Mouse (Mus musculus) kidney, adult 9 months (tissue): Measurements from ENCODE around the gene Tex261.
"Not testable (repeated sequence)": the region's sequence is repeated elsewhere in the genome, so short reads cannot be mapped to it uniquely, and the experiment has no call there.

Experiments used
- DNase-seq: peaks from one replicate; pipeline ENCODE4 v3.0.0; 2022

The Tex261 gene

GRCm38 (mm10) chr6:83775638-83776293, at the start of gene Tex261:
TSS of gene Tex261 (minus strand) at chr6:83775813.
- peak; percentile 90 for DNase-seq

DNA sequence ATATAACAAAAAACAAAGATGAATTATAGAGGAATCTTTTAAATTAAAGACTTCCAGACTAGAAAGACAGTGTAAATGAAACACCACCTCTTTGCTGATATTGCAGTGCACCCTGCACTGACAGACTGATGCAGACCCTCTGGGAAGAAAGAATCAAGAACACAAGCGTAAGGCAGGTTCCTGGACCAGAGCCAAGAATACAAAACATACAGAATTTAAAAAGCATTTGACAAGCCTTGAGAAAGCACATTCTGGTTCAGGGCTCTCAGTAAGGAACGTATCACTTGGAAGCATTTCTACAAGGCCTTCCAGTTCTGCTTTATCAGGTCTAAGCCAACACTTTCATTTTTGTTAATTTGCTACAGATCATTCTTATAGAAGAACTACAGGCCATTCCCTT, 46.2 kb upstream of the Tex261 start:
- DNase-seq: no peak

DNA sequence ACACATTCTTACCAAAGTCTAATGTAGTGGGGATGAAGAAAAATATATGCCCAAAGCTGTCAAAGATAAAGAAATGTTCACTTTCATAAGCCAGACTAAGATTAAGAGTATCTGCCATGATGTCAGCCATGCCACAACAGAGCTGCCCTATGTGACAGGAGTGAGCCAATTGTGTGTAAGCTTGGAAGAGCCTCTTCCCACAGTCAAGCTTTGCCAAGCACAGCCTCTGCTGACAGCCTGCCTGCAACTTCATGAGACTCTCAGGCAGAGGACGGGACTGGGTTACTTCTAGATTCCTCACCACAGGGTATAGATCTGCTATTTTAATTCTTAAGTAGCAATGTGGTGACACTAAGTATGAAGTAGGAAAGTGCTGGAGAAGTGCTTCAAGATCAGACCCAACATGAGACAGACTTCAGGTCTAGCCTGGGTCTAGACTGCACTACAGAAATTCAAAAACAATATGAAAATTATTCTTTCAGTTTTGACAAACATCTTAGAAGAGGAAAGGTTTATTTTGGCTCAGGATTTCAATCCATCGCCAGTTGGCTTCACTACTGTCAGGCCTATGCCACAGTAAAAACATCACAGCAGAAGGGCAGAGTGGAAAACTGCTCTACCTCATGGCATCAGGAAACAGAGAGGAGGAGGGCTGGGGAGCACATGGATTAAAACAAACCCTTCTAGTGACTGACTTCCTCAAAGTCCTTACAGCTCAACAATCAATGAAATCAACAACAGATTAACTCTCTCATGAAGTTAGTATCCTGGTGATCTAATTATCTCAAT, 45.3 kb upstream of the Tex261 start:
- no peak for DNase-seq

DNA sequence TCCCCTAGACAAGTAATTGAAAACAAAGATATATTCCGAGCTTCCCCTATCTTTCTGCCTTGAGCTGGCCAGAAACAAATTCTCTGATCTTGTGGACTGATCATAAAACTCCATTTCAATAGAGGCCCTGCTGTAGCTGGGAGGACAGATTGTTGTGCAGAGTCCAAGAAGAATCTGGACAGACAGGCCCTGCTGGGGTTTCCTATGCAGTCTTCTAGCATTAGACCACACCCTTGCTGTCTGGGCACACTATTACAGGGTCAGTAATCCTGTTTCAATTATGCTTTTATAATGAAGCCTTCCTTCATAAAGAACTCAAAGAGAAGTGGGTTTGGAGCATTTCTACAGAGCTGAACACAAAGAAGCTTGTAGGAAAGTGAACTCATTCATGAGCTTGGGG, 43.4 kb upstream of the Tex261 start:
- no peak for DNase-seq

DNA sequence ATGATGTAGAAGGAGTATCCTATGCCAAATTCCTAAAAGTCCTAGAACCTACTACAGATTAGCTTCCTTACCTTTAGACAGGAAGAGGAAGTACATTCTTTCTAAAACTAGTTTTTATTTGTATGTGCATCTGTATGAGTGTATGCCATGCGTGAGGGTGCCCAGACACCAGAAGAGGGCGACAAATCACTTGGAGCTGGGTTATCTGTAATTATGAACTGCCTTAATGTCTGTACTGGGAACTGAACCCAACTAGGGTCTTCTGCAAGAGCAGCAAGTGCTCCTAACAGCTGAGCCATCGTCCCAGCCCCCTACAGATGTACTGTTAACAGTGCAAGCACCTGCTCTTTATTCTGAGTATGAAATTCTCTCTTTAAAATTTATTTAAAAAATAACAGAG, 40.2 kb upstream of the Tex261 start:
- DNase-seq: no peak

GRCm38 (mm10) chr6:83802846-83803245, 27.2 kb upstream of the Tex261 start:
- no peak for DNase-seq

- DNase-seq: no peak
Observed at GRCm38 (mm10) chr6:83802033-83802432, 26.4 kb upstream of the Tex261 start.

DNA sequence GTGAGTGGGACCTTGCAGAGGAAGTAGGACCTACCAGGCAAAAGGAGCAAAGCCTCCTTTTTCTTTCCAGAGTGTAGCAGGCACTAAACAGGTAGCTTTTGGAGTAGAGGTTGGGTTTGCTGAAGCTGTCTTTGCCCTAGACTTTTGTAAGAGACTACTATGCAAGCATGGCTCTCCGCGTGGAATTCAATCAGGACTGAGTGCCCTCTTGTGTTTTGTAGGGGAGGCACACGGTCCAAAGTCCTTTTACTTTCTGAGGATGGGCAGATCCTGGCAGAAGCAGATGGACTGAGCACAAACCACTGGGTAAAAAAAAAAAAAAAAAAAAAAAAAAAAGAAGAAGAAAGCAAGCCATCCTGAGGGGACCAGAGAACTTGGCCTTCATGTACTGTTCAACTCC, 21.1 kb upstream of the Tex261 start:
- DNase-seq: peak; percentile 67

- DNase-seq: peak; percentile 45
Observed at GRCm38 (mm10) chr6:83795492-83795900, 19.9 kb upstream of the Tex261 start.

- DNase-seq: peak; percentile 95
Observed at GRCm38 (mm10) chr6:83794760-83795296, 19.2 kb upstream of the Tex261 start, which contains the start of gene Nagk. TSS of gene Nagk (plus strand) at chr6:83794982.

GRCm38 (mm10) chr6:83791251-83791890, 15.8 kb upstream of the Tex261 start:
- no peak for DNase-seq

GRCm38 (mm10) chr6:83790533-83790932, 14.9 kb upstream of the Tex261 start:
- DNase-seq: not testable (repeated sequence)

DNA sequence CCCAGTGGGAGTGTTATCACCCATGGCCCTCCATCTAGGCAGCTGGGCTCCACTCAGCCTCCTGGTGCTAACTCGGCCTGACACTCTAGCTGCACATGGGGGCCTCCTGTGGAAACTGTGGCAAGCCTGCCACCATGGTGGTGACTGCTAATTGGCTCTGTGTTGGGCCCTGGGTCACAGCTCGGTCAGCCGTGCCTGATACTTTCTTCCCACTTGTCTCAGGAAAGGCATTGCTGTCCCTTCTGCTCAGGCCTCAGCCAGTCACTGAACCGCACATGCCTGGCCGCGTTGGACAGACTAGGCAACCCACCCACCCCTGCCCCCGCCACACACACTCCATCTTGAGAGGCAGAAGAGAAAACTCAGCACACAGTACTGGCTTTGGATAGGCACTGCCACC, 12.9 kb upstream of the Tex261 start:
- DNase-seq: no peak

GRCm38 (mm10) chr6:83786426-83786825, 10.8 kb upstream of the Tex261 start:
- no peak for DNase-seq

GRCm38 (mm10) chr6:83779026-83779425, 3.4 kb upstream of the Tex261 start:
- peak; percentile 67 for DNase-seq

- no peak for DNase-seq
Observed at GRCm38 (mm10) chr6:83778306-83778705, 2.7 kb upstream of the Tex261 start.

GRCm38 (mm10) chr6:83774781-83775563, 641 bp downstream of the Tex261 start:
- DNase-seq: no peak

- DNase-seq: no peak
Observed at GRCm38 (mm10) chr6:83774126-83774525, 1.5 kb downstream of the Tex261 start.

GRCm38 (mm10) chr6:83768485-83768884, 7.1 kb downstream of the Tex261 start:
- DNase-seq: no peak

- no peak for DNase-seq
Observed at GRCm38 (mm10) chr6:83766982-83767381, 8.6 kb downstream of the Tex261 start.

GRCm38 (mm10) chr6:83762880-83763431, 12.7 kb downstream of the Tex261 start:
- peak; percentile 37 for DNase-seq

DNA sequence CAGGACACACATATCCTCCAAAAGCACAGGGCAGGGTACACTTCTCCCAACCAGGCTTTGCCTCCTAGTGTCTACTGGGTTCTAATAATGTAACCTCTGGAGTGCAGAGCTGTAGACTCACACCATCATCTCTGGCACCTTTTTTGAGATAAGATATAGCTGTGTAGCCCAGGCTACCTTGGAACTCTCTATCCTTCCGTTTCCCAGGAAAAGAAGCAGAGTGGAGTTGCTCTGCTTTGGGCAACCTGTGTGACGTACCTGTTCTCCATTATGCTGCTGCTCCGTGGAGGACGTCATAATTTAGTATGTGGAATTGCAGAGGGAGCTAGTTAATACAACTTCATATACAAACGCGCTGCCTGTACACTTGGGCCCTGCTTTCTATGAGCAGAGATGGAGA, 13.3 kb downstream of the Tex261 start, which contains the start of gene Ankrd53:
Ankrd53 (plus strand) TSS at position 301 of the 400 bp plus-strand sequence.
- DNase-seq: no peak
